Mouse (Mus musculus) gastrocnemius, adult 2 months (tissue): ENCODE data around the gene St3gal3. TPM values are rescaled to one million over a fixed set of nuclear protein-coding genes. Genes with fewer than 3 reads are reported as not detected.

ENCODE experiments used
- DNase-seq: peaks from one replicate; pipeline ENCODE4 v3.0.0; 2022
- H3K27ac ChIP-seq: fragments of 200-600 bp; 2 replicates; pipeline ENCODE4 v1.8.1; 2022; ENCODE audit warnings: mild to moderate bottlenecking
- H3K4me3 ChIP-seq: fragments of 200-600 bp; 2 replicates; pipeline ENCODE4 v1.8.1; 2022; ENCODE audit warnings: mild to moderate bottlenecking, moderate library complexity
- CTCF ChIP-seq: fragments of 200-600 bp; IDR thresholded peaks from 2 replicates; pipeline ENCODE4 v1.8.1; 2022; ENCODE audit warnings: antibody characterized with exemption, mild to moderate bottlenecking, moderate library complexity
- intact Hi-C: fragments of 180-260 bp; cut with DNase I; formaldehyde crosslinking; loops from one replicate; pipeline ENCODE4 v1.15.1; 2025
- total RNA-seq, 2 experiments: library from RNA; stranded (reverse); gene quantifications; 2 replicates each; pipeline ENCODE4 v1.2.3; 2021

St3gal3 gene
- total RNA-seq, 2 experiments from 2014 or later: 73.4 to 75.0 TPM

- DNase-seq: no peak
- no peak overlapping the region for H3K4me3 ChIP-seq
- intact Hi-C loops: no loop called here
- H3K27ac ChIP-seq: no peak overlapping the region
- TF ChIP-seq CTCF: no peak
Measured at GRCm38 (mm10) chr4:118038023-118038422, 96.7 kb downstream of the St3gal3 start.

- no peak overlapping the region for H3K4me3 ChIP-seq
- no peak for TF ChIP-seq CTCF
- intact Hi-C loops: loop anchor here (2.0 kb wide), 1 partner anchor 23 kb away; no protein-coding TSS in a partner anchor
- DNase-seq: no peak
- H3K27ac ChIP-seq: no peak overlapping the region
Measured at GRCm38 (mm10) chr4:118037406-118037805, 97.3 kb downstream of the St3gal3 start.

GRCm38 (mm10) chr4:118036531-118036930, 98.2 kb downstream of the St3gal3 start:
- no peak for TF ChIP-seq CTCF
- no peak for DNase-seq
- intact Hi-C loops: loop anchor here (2.0 kb wide), 1 partner anchor 22 kb away; no protein-coding TSS in a partner anchor
- Histone ChIP-seq H3K27ac (no peak overlapping the region), H3K4me3 (no peak overlapping the region)

GRCm38 (mm10) chr4:118035090-118035489, 99.6 kb downstream of the St3gal3 start:
- DNase-seq: no peak
- Histone ChIP-seq H3K4me3 (no peak overlapping the region), H3K27ac (no peak overlapping the region)
- intact Hi-C loops: no loop called here
- peak; percentile 17; the same call in 1 of the 2 replicates for TF ChIP-seq CTCF

GRCm38 (mm10) chr4:118033026-118033425, 101.7 kb downstream of the St3gal3 start:
- intact Hi-C loops: no loop called here
- Histone ChIP-seq H3K27ac (no peak overlapping the region), H3K4me3 (no peak overlapping the region)
- TF ChIP-seq CTCF: no peak
- DNase-seq: no peak

- TF ChIP-seq CTCF: no peak
- intact Hi-C loops: no loop called here
- no peak for DNase-seq
- Histone ChIP-seq H3K4me3 (no peak overlapping the region), H3K27ac (no peak overlapping the region)
Measured at GRCm38 (mm10) chr4:118031776-118032170, 102.9 kb downstream of the St3gal3 start.

- no peak overlapping the region for H3K27ac ChIP-seq
- intact Hi-C loops: no loop called here
Measured at GRCm38 (mm10) chr4:118031132-118031775, 103.5 kb downstream of the St3gal3 start.

GRCm38 (mm10) chr4:118030330-118030729, 104.4 kb downstream of the St3gal3 start:
- DNase-seq: no peak
- TF ChIP-seq CTCF: no peak
- Histone ChIP-seq H3K4me3 (no peak overlapping the region), H3K27ac (no peak overlapping the region)
- intact Hi-C loops: no loop called here

More at GRCm38 (mm10) chr4:118031132-118031775, 103.5 kb downstream of the St3gal3 start:
- H3K4me3 ChIP-seq: no peak overlapping the region
- TF ChIP-seq CTCF: no peak
- DNase-seq: no peak

- no peak overlapping the region for H3K27ac ChIP-seq
- intact Hi-C loops: no loop called here
- no peak for DNase-seq
- no peak for TF ChIP-seq CTCF
- no peak overlapping the region for H3K4me3 ChIP-seq
Measured at GRCm38 (mm10) chr4:118029892-118030291, 104.8 kb downstream of the St3gal3 start.

- no peak for TF ChIP-seq CTCF
- no peak overlapping the region for H3K4me3 ChIP-seq
- no peak overlapping the region for H3K27ac ChIP-seq
- intact Hi-C loops: no loop called here
- DNase-seq: no peak
Measured at GRCm38 (mm10) chr4:118028994-118029393, 105.7 kb downstream of the St3gal3 start.

GRCm38 (mm10) chr4:118025931-118026330, 108.8 kb downstream of the St3gal3 start:
- DNase-seq: no peak
- H3K27ac ChIP-seq: no peak overlapping the region
- no peak for TF ChIP-seq CTCF
- intact Hi-C loops: no loop called here
- no peak overlapping the region for H3K4me3 ChIP-seq

- no peak for DNase-seq
- Histone ChIP-seq H3K27ac (no peak overlapping the region), H3K4me3 (no peak overlapping the region)
- no peak for TF ChIP-seq CTCF
- intact Hi-C loops: no loop called here
Measured at GRCm38 (mm10) chr4:118025381-118025780, 109.3 kb downstream of the St3gal3 start.

GRCm38 (mm10) chr4:118022811-118023210, 111.9 kb downstream of the St3gal3 start:
- intact Hi-C loops: no loop called here
- DNase-seq: no peak
- Histone ChIP-seq H3K27ac (no peak overlapping the region), H3K4me3 (no peak overlapping the region)
- no peak for TF ChIP-seq CTCF

- TF ChIP-seq CTCF: no peak
- intact Hi-C loops: no loop called here
- Histone ChIP-seq H3K27ac (no peak overlapping the region), H3K4me3 (no peak overlapping the region)
- DNase-seq: no peak
Measured at GRCm38 (mm10) chr4:118022406-118022805, 112.3 kb downstream of the St3gal3 start.
